Mouse (Mus musculus) testis, adult 10 weeks (tissue): Measurements from ENCODE around the gene Pla2g15. TPM values are rescaled to one million over a fixed set of nuclear protein-coding genes. Genes with fewer than 3 reads are reported as not detected.

Source experiments
- polyA plus RNA-seq: library from polyadenylated mRNA; stranded (reverse); fragments of 350-450 nt; fragmentation: Illumina TruSeq; extraction: RNeasy Lipid Tissue Mini Kit (QIAGEN cat#74804); gene quantifications from one replicate; pipeline ENCODE4 v1.2.3, GENCODE M21; 2014; ENCODE audit warnings: low read depth, low replicate concordance

Gene Pla2g15
- polyA plus RNA-seq = 0.71 TPM

GRCm38 (mm10) chr8:106149801-106150652, at the start of gene Pla2g15:
Pla2g15 (plus strand) TSS chr8:106150399.

GRCm38 (mm10) chr8:106136156-106137130, 13.8 kb upstream of the Pla2g15 start, which contains the start of gene Esrp2:
Esrp2 (minus strand) TSS chr8:106136974.

DNA sequence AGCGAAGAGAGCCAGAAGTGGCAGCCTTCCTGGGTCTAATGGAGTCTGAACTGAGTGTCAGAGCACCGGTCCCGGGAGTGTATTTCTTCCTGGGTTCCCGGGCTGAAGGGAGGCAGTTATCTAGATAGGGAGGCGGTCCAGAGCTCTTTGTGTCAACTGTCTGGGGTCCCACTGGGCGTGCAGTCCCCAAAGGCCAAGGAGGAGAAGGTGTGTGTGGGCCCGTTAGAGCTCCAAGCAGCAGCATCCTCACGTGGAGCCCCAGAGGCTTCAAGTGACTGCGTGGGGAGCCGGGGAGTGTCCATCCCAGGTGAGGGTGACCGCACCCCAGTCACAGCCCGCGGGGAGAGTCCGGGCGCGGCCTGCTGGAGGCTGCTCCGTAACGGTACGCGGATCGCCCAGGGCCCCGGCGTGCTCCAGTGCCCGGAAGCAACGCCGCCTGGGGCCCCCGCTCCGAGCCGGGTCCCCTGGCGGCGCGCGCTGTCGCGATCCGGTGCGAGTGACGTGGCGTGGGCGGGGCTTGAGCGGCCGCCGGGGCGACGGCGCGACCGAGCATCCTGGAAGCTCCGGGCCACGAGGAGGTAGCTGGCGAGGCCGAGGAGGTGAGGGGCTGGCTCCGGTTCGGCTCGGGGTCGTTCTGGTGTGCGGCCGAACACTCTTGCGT, 18.3 kb downstream of the Pla2g15 start, which contains the start of gene Slc7a6:
Gene Slc7a6 (plus strand): TSS at position 502 of the 661 bp plus-strand sequence.

GRCm38 (mm10) chr8:106210821-106211345, 60.7 kb downstream of the Pla2g15 start, which contains the start of the genes Slc7a6os and Prmt7:
Slc7a6os (minus strand) TSS chr8:106210935.
Prmt7 (plus strand) TSS chr8:106210936.

Other genes starting within 250 kb of the Pla2g15 start
- 2.4 TPM for gene Pskh1, start 250.0 kb upstream of the Pla2g15 start, polyA plus RNA-seq
- not detected for gene Ctrl, start 216.5 kb upstream of the Pla2g15 start, polyA plus RNA-seq
- gene Psmb10, start 212.0 kb upstream of the Pla2g15 start, polyA plus RNA-seq = 0.31 TPM
- 0.31 TPM for gene Lcat, start 207.0 kb upstream of the Pla2g15 start, polyA plus RNA-seq
- gene Slc12a4, start 184.3 kb upstream of the Pla2g15 start, polyA plus RNA-seq = 0.39 TPM
- 48.5 TPM for gene Dpep3, start 171.0 kb upstream of the Pla2g15 start, polyA plus RNA-seq
- gene Dus2, start 159.1 kb upstream of the Pla2g15 start, polyA plus RNA-seq = 4.0 TPM
- 0.52 TPM for gene Dpep2nb, start 144.4 kb upstream of the Pla2g15 start, polyA plus RNA-seq
- gene Ddx28, start 138.5 kb upstream of the Pla2g15 start, polyA plus RNA-seq = 2.8 TPM
- gene Nfatc3, start 91.6 kb upstream of the Pla2g15 start, polyA plus RNA-seq = 30.0 TPM
- gene Esrp2, start 13.4 kb upstream of the Pla2g15 start, polyA plus RNA-seq = 0.14 TPM
- 30.8 TPM for gene Slc7a6, start 18.5 kb downstream of the Pla2g15 start, polyA plus RNA-seq
- gene Slc7a6os, start 60.5 kb downstream of the Pla2g15 start, polyA plus RNA-seq = 39.0 TPM
- gene Prmt7, start 60.5 kb downstream of the Pla2g15 start, polyA plus RNA-seq = 36.2 TPM
- 0.38 TPM for gene Smpd3, start 187.6 kb downstream of the Pla2g15 start, polyA plus RNA-seq